Mouse (Mus musculus) erythroblast, embryonic 14.5 days (primary cell): ENCODE measurements at regions not wholly inside any gene's neighbourhood (a gene's known extent, or its start where the extent isn't known, plus 50 kb on each side); places are given as distances from the start of the nearest gene placed in this dataset.
A peak's percentile ranks its signal among the peaks of the same experiment; 100 is the strongest.

ENCODE experiments used
- H3K27me3 ChIP-seq: 2 replicates; pipeline ENCODE4 v1.6.1; 2012; ENCODE audit warnings: inconsistent platforms; ENCODE audit not compliant: control insufficient read depth
- H3K36me3 ChIP-seq: 2 replicates; pipeline ENCODE4 v1.6.1; 2012; ENCODE audit warnings: mild to moderate bottlenecking, inconsistent platforms; ENCODE audit not compliant: control insufficient read depth
- H3K4me1 ChIP-seq: 2 replicates; pipeline ENCODE4 v1.6.1; 2012; ENCODE audit warnings: inconsistent platforms; ENCODE audit not compliant: control insufficient read depth
- H3K4me3 ChIP-seq: replicated peaks from 2 replicates; pipeline ENCODE3; 2012; ENCODE audit warnings: moderate library complexity, mild to moderate bottlenecking, inconsistent platforms
- H3K9me3 ChIP-seq: 2 replicates; pipeline ENCODE4 v1.6.1; 2012; ENCODE audit warnings: low read length, inconsistent platforms, mixed read lengths; ENCODE audit not compliant: control insufficient read depth
- GATA1 ChIP-seq: IDR thresholded peaks from 2 replicates; pipeline ENCODE4 v1.6.1; 2012; ENCODE audit warnings: low read length, inconsistent platforms, mixed read lengths
- TAL1 ChIP-seq: IDR thresholded peaks from 3 replicates; pipeline ENCODE4 v1.6.1; 2012; ENCODE audit warnings: low read length, inconsistent platforms, mixed read lengths

GRCm38 (mm10) chr10:43742085-43743054 is 159.2 kb downstream of the Qrsl1 start:
- H3K36me3 ChIP-seq = no peaks in the 10 kb centered on the region
- no peak for TF ChIP-seq TAL1
- H3K4me1 ChIP-seq = peaks cover 32% of the 10 kb centered on the region
- no peaks in the 10 kb centered on the region for H3K27me3 ChIP-seq
- no peaks in the 10 kb centered on the region; the same call in 1 of the 2 replicates for H3K9me3 ChIP-seq
- H3K4me3 ChIP-seq = peak overlapping the region; percentile 48

DNA sequence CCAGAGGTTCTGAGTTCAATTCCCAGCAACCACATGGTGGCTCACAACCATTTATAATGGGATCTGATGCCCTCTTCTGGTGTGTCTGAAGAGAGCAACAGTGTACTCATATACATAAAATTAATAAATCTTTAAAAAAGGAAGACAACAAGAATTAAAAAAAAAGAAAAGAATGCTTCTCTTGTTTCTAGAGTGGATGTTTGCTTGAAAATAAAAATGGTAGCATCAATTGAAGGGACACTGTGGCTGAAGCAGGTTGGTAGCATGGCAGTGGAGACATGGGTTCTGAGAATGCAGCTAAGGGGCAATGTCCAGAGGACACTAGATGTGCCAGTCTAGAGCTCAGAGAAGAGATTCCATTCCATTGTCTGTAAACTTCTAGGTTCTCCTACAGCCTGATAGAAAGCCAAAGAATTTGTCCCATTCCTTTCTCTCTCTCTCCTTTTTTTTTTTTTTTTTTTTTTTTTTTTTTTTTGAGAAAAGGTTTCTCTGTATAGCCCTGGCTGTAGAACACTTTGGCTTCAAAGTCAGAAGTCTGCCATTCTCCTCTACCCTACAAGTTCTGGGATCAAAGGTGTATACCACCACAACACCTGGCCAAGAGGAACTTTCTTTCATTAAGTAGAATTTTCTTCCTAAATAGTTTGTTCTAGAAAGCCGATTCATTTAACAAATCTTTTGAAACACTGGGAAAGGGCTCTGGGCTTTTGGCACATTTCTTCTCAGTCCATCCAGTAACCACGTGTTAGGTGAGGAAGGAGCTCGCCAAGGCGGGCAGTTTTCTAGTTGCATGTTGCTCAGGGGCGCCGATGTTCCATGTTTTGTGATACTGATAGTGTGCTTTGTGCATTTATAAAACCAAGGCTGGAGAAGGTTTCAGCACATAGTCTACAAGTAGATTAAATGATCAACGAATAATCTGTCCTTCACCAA is 158.1 kb downstream of the Qrsl1 start:
- no peaks in the 10 kb centered on the region; the same call in 1 of the 2 replicates for H3K9me3 ChIP-seq
- no peaks in the 10 kb centered on the region for H3K36me3 ChIP-seq
- no peaks in the 10 kb centered on the region for H3K27me3 ChIP-seq
- no peak overlapping the region for H3K4me3 ChIP-seq
- TF ChIP-seq TAL1 (no peak), GATA1 (no peak)
- H3K4me1 ChIP-seq = peaks cover 37% of the 10 kb centered on the region

DNA sequence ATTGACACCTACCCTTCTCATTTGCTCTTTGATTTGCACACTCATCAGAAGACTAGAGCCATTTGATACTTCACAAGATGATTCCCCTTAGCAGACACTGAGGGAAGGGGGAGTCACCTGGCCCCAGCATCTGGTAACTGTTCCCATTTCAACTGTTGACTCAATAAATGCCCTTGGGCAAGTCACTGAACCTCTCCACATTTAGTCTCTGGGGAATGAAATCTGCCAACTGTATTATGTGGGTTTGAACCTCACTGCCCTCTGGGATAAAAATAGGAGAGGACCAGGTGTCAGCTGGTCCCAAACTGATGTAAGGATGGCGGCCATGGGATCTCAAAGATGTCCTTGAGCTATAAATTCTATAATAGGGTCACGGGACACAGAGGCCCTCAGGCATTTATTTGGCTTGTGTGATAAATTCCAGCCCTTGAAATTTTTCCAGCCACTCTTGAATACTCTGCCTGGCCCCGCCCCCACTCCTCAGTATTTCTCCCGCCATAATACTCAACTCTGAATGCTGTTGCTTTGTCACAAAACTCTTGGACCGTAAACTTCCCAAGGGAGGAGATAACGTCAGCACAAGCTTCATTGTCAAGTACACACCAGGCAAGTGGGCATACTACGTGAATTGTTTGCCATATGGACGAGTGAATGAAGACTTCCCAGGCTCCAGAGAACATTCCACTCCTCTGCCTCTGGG is 155.5 kb downstream of the Qrsl1 start:
- Histone ChIP-seq H3K36me3 (no peaks in the 10 kb centered on the region), H3K4me1 (peaks cover 21% of the 10 kb centered on the region), H3K4me3 (no peak overlapping the region), H3K9me3 (no peaks in the 10 kb centered on the region; the same call in 1 of the 2 replicates), H3K27me3 (no peaks in the 10 kb centered on the region)
- TF ChIP-seq GATA1 = no peak
- TF ChIP-seq TAL1 = no peak

- peaks cover 17% of the 10 kb centered on the region for H3K4me1 ChIP-seq
- no peaks in the 10 kb centered on the region for H3K36me3 ChIP-seq
- H3K27me3 ChIP-seq = no peaks in the 10 kb centered on the region
- no peak overlapping the region for H3K4me3 ChIP-seq
- H3K9me3 ChIP-seq = no peaks in the 10 kb centered on the region; the same call in 1 of the 2 replicates
- TF ChIP-seq GATA1 (no peak), TAL1 (no peak)
Observed at GRCm38 (mm10) chr10:43746631-43747001, 154.9 kb downstream of the Qrsl1 start.

DNA sequence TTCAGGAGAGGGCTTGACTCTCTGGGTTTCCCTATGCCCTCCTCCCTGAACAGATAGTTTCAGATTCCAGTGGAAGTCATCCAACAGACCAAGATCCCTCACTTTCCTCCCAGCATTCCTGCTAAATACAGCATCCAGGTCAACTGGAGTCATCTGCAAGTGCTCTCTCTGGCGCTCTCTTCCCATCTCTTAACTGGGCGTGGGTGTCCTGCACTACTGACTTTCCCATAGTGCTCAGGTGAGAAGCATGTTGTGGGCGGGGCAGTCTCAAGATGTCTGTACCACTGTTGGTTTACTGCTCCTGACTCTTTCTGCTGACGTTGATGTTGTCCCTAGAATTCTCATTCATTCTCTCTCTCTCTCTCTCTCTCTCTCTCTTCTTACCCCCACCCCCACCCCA is 154.0 kb downstream of the Qrsl1 start:
- Histone ChIP-seq H3K4me1 (peaks cover 10% of the 10 kb centered on the region), H3K27me3 (no peaks in the 10 kb centered on the region), H3K4me3 (no peak overlapping the region), H3K36me3 (no peaks in the 10 kb centered on the region), H3K9me3 (no peaks in the 10 kb centered on the region; the same call in 1 of the 2 replicates)
- TF ChIP-seq TAL1 = no peak

- H3K27me3 ChIP-seq = no peaks in the 10 kb centered on the region
- peaks cover 7% of the 10 kb centered on the region for H3K4me1 ChIP-seq
- no peaks in the 10 kb centered on the region for H3K9me3 ChIP-seq
- H3K36me3 ChIP-seq = no peaks in the 10 kb centered on the region
- H3K4me3 ChIP-seq = no peak overlapping the region
- TF ChIP-seq TAL1 (no peak), GATA1 (no peak)
Observed at GRCm38 (mm10) chr10:43748300-43748699, 153.2 kb downstream of the Qrsl1 start.

DNA sequence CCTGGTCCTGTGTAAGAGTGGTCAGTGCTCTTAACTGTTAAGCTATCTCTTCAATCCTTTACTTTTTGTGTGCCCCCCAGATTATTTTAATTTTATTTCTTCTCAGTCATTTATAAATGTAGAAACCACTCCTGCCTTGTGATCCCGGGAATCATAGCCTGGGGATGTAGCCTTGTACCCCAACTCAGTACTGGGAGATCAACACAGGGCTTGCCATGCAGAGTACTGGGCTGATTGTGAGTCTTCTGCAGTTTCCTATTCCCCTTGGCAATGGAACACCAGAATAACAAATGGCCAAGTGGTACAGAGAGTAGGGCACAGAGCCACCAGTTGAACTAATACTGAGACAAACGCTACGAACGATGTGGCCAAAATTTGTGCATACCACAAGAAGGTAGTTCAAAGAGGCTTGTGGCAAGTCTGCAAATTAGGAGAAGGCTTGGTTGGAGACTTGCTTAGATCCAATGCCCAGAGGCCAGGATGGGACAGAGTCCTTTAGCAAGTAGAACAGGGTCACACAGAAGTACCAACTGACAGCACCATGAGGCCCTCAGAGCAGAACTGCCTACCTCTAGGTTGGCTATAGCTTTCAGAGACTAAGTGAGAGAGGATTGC is 151.9 kb downstream of the Qrsl1 start:
- Histone ChIP-seq H3K36me3 (no peaks in the 10 kb centered on the region), H3K27me3 (no peaks in the 10 kb centered on the region), H3K9me3 (no peaks in the 10 kb centered on the region), H3K4me3 (no peak overlapping the region), H3K4me1 (peaks cover 7% of the 10 kb centered on the region)
- TF ChIP-seq TAL1 (no peak), GATA1 (no peak)

DNA sequence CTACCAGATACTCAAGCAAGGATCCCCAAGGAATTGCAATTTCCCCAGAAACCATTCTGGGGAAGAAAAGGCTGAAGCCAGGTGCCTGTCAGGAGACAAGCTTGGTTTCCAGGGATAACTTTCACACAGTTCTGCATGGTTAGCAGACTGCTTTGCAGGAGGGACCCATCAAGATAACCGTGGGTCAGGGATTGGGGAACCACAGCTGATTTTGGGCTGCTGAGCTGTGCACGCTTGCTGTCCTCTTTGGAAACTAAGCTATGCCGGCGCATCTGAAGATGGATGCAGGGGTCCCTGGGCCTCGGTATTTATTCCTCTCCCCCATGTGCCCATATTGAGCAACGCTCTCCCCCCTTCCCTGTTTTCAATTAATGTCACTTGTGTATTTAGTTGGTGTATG is 151.1 kb downstream of the Qrsl1 start:
- H3K36me3 ChIP-seq = no peaks in the 10 kb centered on the region
- TF ChIP-seq GATA1 (no peak), TAL1 (no peak)
- no peaks in the 10 kb centered on the region for H3K27me3 ChIP-seq
- H3K9me3 ChIP-seq = no peaks in the 10 kb centered on the region
- peaks cover 7% of the 10 kb centered on the region for H3K4me1 ChIP-seq
- no peak overlapping the region for H3K4me3 ChIP-seq
